Mouse (Mus musculus) testis, adult 2 months (tissue): ENCODE measurements at regions not wholly inside any gene's neighbourhood (a gene's known extent, or its start where the extent isn't known, plus 50 kb on each side); places are given as distances from the start of the nearest gene placed in this dataset.

Source experiments
- H3K27ac ChIP-seq: fragments of 200-500 bp; 2 replicates; pipeline ENCODE4 v1.5.1; 2012; ENCODE audit warnings: low read depth, low read length; ENCODE audit not compliant: control insufficient read depth, insufficient read depth
- H3K27me3 ChIP-seq: fragments of 200-500 bp; 2 replicates; pipeline ENCODE4 v1.6.1; 2012; ENCODE audit warnings: mild to moderate bottlenecking, low read length, moderate library complexity; ENCODE audit not compliant: control insufficient read depth, insufficient read depth
- H3K36me3 ChIP-seq: fragments of 200-500 bp; 2 replicates; pipeline ENCODE4 v1.6.1; 2012; ENCODE audit warnings: mild to moderate bottlenecking, low read length; ENCODE audit not compliant: control insufficient read depth, insufficient read depth
- H3K4me1 ChIP-seq: fragments of 200-500 bp; 2 replicates; pipeline ENCODE4 v1.6.1; 2012; ENCODE audit warnings: low read length; ENCODE audit not compliant: control insufficient read depth, insufficient read depth
- H3K4me3 ChIP-seq: fragments of 200-500 bp; 2 replicates; pipeline ENCODE4 v1.5.1; 2012; ENCODE audit warnings: low read depth, mild to moderate bottlenecking, low read length, moderate library complexity, mixed read lengths; ENCODE audit not compliant: control insufficient read depth
- CTCF ChIP-seq: fragments of 200-500 bp; IDR thresholded peaks from 2 replicates; pipeline ENCODE4 v1.5.1; 2012; ENCODE audit warnings: low read depth, mild to moderate bottlenecking, inconsistent platforms, low read length, moderate library complexity; ENCODE audit not compliant: control insufficient read depth, insufficient read depth, insufficient replicate concordance
- POLR2A ChIP-seq: fragments of 200-500 bp; IDR thresholded peaks from 2 replicates; pipeline ENCODE4 v1.6.1; 2012; ENCODE audit warnings: low read depth, mild to moderate bottlenecking, inconsistent platforms, low read length, moderate library complexity; ENCODE audit not compliant: control insufficient read depth

DNA sequence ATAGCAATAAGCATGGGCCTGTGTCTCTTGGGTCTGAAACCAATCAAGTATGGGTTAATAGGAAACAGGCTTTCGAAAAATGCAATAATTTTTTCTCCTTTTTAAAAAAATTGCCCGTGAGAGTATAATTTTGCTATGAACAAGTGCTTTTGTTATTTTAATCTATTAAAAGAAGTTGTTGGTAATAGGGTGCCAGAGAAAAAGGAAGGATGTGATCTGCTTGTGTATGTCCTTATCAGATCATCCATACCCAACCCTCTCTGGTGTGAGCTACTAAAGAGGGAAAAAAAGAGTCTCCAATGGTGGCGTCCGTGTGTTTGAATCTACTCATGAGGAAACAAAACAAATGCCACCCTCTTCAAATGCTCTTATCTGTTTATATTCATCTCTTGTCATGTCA lies 484.9 kb downstream of the Car8 start:
- Histone ChIP-seq H3K4me3 (no peak overlapping the region), H3K4me1 (no peaks in the 10 kb centered on the region)
- TF ChIP-seq CTCF (no peak), POLR2A (no peak)

GRCm38 (mm10) chr4:7751208-7751607 lies 487.6 kb downstream of the Car8 start:
- H3K4me1 ChIP-seq: no peaks in the 10 kb centered on the region
- TF ChIP-seq POLR2A (no peak), CTCF (no peak)
- H3K27ac ChIP-seq: no peak overlapping the region
- H3K36me3 ChIP-seq: no peaks in the 10 kb centered on the region
- no peak overlapping the region for H3K4me3 ChIP-seq
- H3K27me3 ChIP-seq: no peaks in the 10 kb centered on the region

More for the DNA sequence above, 484.9 kb downstream of the Car8 start:
- Histone ChIP-seq H3K36me3 (no peaks in the 10 kb centered on the region), H3K27me3 (no peaks in the 10 kb centered on the region), H3K27ac (no peak overlapping the region)

GRCm38 (mm10) chr4:7722893-7723292 lies 515.9 kb downstream of the Car8 start:
- Histone ChIP-seq H3K4me1 (no peaks in the 10 kb centered on the region), H3K4me3 (no peak overlapping the region), H3K36me3 (no peaks in the 10 kb centered on the region), H3K27ac (no peak overlapping the region), H3K27me3 (no peaks in the 10 kb centered on the region)
- no peak for TF ChIP-seq CTCF
- TF ChIP-seq POLR2A: no peak

DNA sequence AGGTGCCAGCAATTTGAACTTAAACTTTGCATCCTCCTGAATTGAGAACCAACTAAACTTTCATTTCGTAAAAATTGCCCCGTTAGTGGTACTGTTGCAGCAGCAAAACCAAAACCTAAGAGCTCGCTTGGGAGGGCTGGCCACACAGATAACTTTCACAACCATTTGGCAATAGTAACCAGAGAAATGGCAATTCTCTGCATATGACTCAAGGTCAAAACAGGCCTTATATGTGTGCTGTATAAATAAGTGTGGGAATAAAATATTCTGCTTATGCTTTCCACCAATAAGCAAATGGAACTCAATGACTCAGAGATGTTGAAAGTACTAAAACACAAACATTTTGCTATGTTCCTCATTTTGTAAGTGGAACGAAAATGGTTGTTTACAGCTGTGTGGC lies 550.3 kb downstream of the Car8 start:
- no peak overlapping the region for H3K4me3 ChIP-seq
- TF ChIP-seq POLR2A (no peak), CTCF (no peak)
- H3K36me3 ChIP-seq: no peaks in the 10 kb centered on the region
- H3K4me1 ChIP-seq: no peaks in the 10 kb centered on the region
- H3K27ac ChIP-seq: no peak overlapping the region
- H3K27me3 ChIP-seq: no peaks in the 10 kb centered on the region

GRCm38 (mm10) chr4:7687231-7687630 lies 551.6 kb downstream of the Car8 start:
- Histone ChIP-seq H3K4me1 (no peaks in the 10 kb centered on the region), H3K27ac (no peak overlapping the region), H3K4me3 (no peak overlapping the region), H3K36me3 (no peaks in the 10 kb centered on the region), H3K27me3 (no peaks in the 10 kb centered on the region)
- TF ChIP-seq CTCF (no peak), POLR2A (no peak)

DNA sequence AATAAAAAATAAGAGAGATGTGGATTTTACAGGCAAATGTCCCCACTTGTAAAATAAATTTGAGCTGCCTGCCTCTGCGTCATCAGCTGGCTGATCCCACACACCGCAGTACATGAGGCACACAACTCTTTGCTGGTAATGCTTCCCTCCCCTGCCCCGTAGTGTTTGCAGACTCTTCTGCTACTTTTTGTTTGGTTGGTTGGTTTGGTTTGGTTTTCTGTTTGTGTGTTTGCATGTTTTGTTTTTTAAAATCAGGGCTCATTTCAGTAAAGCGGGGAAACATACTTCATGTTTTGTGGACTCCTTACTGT lies 568.1 kb downstream of the Car8 start:
- Histone ChIP-seq H3K36me3 (no peaks in the 10 kb centered on the region), H3K4me3 (no peak overlapping the region), H3K27ac (no peak overlapping the region), H3K27me3 (no peaks in the 10 kb centered on the region), H3K4me1 (no peaks in the 10 kb centered on the region)
- TF ChIP-seq POLR2A: no peak
- no peak for TF ChIP-seq CTCF

DNA sequence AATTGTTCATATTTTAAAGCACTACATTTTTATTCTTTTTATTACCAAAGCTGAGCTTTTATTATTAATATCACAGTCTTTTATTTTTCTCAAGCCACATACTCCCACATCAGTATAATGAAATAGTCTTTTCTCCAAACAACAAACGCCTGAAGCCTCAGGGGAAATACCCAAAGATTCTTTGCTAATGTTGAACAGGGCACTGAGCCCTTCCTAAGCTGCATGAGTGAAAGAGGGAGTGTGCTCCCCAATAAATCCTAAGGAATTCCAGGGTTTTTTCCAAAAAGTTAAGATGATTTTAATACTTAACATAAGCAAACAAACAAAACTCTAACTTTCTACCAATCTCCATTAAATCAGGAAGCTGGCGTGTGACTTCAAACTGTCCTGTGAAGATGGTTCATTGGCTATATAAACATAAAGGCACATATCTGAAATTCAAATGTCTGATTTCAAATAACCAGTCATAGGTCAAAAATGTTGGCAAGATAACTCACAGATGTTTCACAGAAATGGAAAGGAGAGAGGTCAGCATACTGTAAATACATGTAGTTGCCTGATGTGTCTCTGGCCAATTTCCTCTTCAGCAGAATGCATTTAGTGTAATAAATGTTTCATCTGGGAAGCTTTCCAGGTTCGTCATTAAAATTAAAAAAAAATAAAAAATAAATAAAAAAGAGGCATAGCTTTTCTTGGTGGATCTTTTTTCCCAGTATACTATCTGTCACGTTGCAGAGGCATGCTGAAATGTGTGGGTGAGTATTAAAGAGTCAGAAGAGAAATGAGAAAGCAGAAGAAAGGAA lies 568.6 kb downstream of the Car8 start:
- Histone ChIP-seq H3K4me1 (no peaks in the 10 kb centered on the region), H3K36me3 (no peaks in the 10 kb centered on the region), H3K27me3 (no peaks in the 10 kb centered on the region), H3K27ac (no peak overlapping the region), H3K4me3 (no peak overlapping the region)
- TF ChIP-seq CTCF (no peak), POLR2A (no peak)
